Mouse (Mus musculus) liver, embryonic 15.5 days (tissue): ENCODE results near the gene Kansl1. TPM values are rescaled to one million over a fixed set of nuclear protein-coding genes. Genes with fewer than 3 reads are reported as not detected.

ENCODE experiments used
- ATAC-seq: fragments of 200-750 bp; cut with Nextera tagmentation; 2 replicates; pipeline ENCODE4 v1.8.0; 2017; ENCODE audit warnings: moderate number of reproducible peaks, mild to moderate bottlenecking, moderate library complexity; ENCODE audit not compliant: insufficient read depth
- H3K27ac ChIP-seq: fragments of 300-500 bp; sonication (generic); replicated peaks from 2 replicates; pipeline ENCODE4 v1.5.1; 2015; ENCODE audit warnings: mild to moderate bottlenecking, inconsistent platforms
- H3K27me3 ChIP-seq: fragments of 300-500 bp; sonication (generic); 2 replicates; pipeline ENCODE4 v1.6.1; 2015; ENCODE audit warnings: mild to moderate bottlenecking, inconsistent platforms
- H3K36me3 ChIP-seq: fragments of 300-500 bp; sonication (generic); replicated peaks from 2 replicates; pipeline ENCODE4 v1.6.1; 2015; ENCODE audit warnings: moderate library complexity, mild to moderate bottlenecking, inconsistent platforms
- H3K4me1 ChIP-seq: fragments of 300-500 bp; sonication (generic); replicated peaks from 2 replicates; pipeline ENCODE4 v1.6.1; 2015; ENCODE audit warnings: inconsistent platforms
- H3K4me2 ChIP-seq: fragments of 300-500 bp; sonication (generic); 2 replicates; pipeline ENCODE4 v1.6.1; 2015; ENCODE audit warnings: moderate library complexity, mild to moderate bottlenecking, inconsistent platforms
- H3K4me3 ChIP-seq: fragments of 300-500 bp; sonication (generic); replicated peaks from 2 replicates; pipeline ENCODE4 v1.5.1; 2015; ENCODE audit warnings: mild to moderate bottlenecking, inconsistent platforms
- H3K9ac ChIP-seq: fragments of 300-500 bp; sonication (generic); 2 replicates; pipeline ENCODE4 v1.6.1; 2015; ENCODE audit warnings: moderate library complexity, mild to moderate bottlenecking, inconsistent platforms
- H3K9me3 ChIP-seq: fragments of 300-500 bp; sonication (generic); replicated peaks from 2 replicates; pipeline ENCODE4 v1.6.1; 2016; ENCODE audit warnings: inconsistent platforms
- WGBS: fragments of 180-500 bp; shearing (Covaris S2); methylation state at CpG from one replicate; pipeline ENCODE4 v1.1.7; 2015; ENCODE audit warnings: mixed read lengths; ENCODE audit not compliant: insufficient replicate concordance; 5-methylcytosine and 5-hydroxymethylcytosine counted together
- polyA plus RNA-seq: library from polyadenylated mRNA; unstranded; fragments of >200 nt; fragmentation: Nextera tagmentation; extraction: Ambion mirVana; gene quantifications from 2 replicates; pipeline ENCODE4 v1.2.1, GENCODE M21; 2015

The Kansl1 gene
- polyA plus RNA-seq, 1 experiment from 2014 or later = 4.7 TPM

DNA sequence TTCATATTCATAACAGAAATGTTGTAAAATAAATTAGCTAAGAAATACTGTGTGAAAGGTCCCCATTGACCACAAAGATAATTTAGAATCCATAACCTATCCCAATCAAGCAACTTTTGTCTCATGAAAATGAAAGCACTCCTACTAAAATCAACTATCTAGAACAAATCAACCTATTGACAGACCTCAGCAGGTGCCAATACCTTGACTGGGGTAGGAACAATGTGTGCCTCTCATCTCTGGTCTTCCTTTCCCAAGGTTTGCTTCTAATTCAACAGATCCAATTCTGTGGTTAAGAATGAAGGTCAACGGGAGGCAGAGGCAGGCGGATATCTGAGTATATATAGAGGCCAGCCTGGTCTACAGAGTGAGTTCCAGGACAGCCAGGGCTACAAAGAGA lies 73.0 kb downstream of the Kansl1 start:
- Histone ChIP-seq H3K9me3 (no peaks in the 10 kb centered on the region), H3K4me2 (no peak overlapping the region), H3K36me3 (0 out of 2 replicates have a peak, but pooled peaks cover 13% of the 10 kb centered on the region), H3K27ac (no peak overlapping the region), H3K27me3 (no peaks in the 10 kb centered on the region), H3K4me1 (peaks cover 11% of the 10 kb centered on the region), H3K4me3 (no peak overlapping the region), H3K9ac (no peak overlapping the region)
- WGBS = 80% methylated on average over 2 of the region's 2 CpGs
- ATAC-seq = no peak

DNA sequence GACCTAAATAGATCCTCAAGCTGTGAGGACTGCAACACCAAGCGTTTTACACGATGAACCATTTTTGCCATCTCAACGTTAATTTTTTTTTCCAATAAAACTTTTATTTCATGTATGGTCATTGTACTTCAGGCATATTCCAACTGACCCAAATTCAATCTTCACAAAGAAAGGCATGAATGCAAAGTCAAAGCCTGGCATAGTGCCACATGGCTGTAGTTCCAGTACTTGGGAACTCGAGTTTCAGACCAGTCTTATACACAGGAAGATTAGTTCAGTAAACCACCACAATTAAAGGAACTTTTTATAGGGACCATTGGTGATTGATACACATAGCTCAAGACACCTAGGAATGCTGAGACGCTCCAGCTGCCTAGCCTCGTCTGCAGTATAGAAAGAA lies 75.5 kb downstream of the Kansl1 start:
- H3K27me3 ChIP-seq = no peaks in the 10 kb centered on the region
- H3K4me1 ChIP-seq = peaks cover 8% of the 10 kb centered on the region
- ATAC-seq = no peak
- H3K9ac ChIP-seq = no peak overlapping the region
- 0 out of 2 replicates have a peak, but pooled peaks cover 7% of the 10 kb centered on the region for H3K36me3 ChIP-seq
- no peak overlapping the region for H3K27ac ChIP-seq
- H3K9me3 ChIP-seq = no peaks in the 10 kb centered on the region
- 75% methylated on average over 6 of the region's 6 CpGs for WGBS
- no peak overlapping the region for H3K4me2 ChIP-seq
- no peak overlapping the region for H3K4me3 ChIP-seq

DNA sequence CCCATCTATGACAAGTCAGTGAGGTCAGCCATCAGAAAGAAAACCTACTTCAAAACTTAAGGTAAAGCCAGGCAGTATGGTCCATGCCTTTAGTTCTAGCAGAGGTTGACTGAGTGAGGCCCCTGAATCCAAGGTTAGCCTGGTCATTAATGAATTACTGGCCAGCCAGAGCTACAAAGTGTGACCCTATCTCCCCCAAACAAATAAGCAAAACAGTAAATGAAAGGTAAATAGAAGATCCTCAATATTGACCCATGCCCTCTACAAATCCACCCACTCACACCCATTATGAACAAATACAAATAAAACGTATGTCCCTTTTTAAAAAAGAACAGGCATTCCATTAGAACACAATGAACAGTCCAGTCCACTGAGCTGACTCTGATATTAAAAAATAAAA lies 76.5 kb downstream of the Kansl1 start:
- H3K36me3 ChIP-seq = 0 out of 2 replicates have a peak, but pooled peaks cover 7% of the 10 kb centered on the region
- H3K27me3 ChIP-seq = no peaks in the 10 kb centered on the region
- no peaks in the 10 kb centered on the region for H3K9me3 ChIP-seq
- ATAC-seq = 0 out of 2 replicates have a peak, but pooled peaks have one; percentile 15
- no peak overlapping the region for H3K4me3 ChIP-seq
- no peak overlapping the region for H3K4me2 ChIP-seq
- H3K9ac ChIP-seq = no peak overlapping the region
- WGBS = 57% methylated on average over 1 of the region's 1 CpGs
- H3K27ac ChIP-seq = no peak overlapping the region
- H3K4me1 ChIP-seq = peaks cover 8% of the 10 kb centered on the region

DNA sequence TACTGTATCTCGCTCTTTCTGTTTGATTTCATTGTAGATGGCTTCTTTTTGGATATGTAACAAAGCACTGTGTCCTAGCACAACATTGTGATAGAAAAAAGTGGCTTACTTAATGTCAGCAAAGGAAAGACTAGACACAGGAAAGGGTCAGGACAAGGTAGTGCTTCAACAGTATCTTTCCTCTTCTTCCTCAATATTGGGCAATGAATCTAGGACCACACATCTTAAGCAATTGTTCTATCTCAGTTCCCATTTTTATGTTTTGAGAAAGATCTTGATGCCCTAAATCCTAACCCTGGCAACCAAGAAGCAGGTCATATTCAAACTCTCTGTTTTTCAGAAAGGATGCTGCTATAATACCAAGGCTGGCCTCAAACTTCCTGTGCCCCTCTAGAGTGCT lies 81.4 kb downstream of the Kansl1 start:
- H3K4me2 ChIP-seq = no peak overlapping the region
- H3K27me3 ChIP-seq = no peaks in the 10 kb centered on the region
- WGBS = 78% methylated on average over 1 of the region's 1 CpGs
- 0 out of 2 replicates have a peak, but pooled peaks cover 4% of the 10 kb centered on the region for H3K36me3 ChIP-seq
- H3K9ac ChIP-seq = no peak overlapping the region
- H3K9me3 ChIP-seq = no peaks in the 10 kb centered on the region
- no peak for ATAC-seq
- peaks cover 7% of the 10 kb centered on the region for H3K4me1 ChIP-seq
- no peak overlapping the region for H3K4me3 ChIP-seq
- no peak overlapping the region for H3K27ac ChIP-seq

DNA sequence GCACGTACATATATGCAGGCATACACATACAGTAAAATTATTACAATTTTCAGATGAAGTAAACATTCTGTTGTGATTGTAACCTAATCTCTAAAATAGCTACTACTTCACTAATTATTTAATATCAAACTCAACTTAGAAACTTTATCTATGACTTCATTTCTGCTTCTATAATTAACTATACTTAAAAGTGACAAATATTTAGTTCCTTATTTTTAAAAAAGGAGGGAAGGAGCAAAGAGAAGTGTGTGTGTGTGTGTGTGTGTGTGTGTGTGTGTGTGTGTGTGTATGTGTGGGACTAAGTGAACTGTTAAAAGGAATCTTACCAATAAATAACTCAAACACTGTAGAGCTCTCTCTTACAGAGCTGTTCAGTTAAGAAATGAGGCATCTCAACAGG lies 82.1 kb downstream of the Kansl1 start:
- Histone ChIP-seq H3K27ac (no peak overlapping the region), H3K4me2 (no peak overlapping the region), H3K4me3 (no peak overlapping the region), H3K4me1 (peaks cover 7% of the 10 kb centered on the region), H3K36me3 (0 out of 2 replicates have a peak, but pooled peaks cover 4% of the 10 kb centered on the region), H3K9me3 (no peaks in the 10 kb centered on the region), H3K27me3 (no peaks in the 10 kb centered on the region), H3K9ac (no peak overlapping the region)
- 78% methylated on average over 1 of the region's 1 CpGs for WGBS
- no peak for ATAC-seq

DNA sequence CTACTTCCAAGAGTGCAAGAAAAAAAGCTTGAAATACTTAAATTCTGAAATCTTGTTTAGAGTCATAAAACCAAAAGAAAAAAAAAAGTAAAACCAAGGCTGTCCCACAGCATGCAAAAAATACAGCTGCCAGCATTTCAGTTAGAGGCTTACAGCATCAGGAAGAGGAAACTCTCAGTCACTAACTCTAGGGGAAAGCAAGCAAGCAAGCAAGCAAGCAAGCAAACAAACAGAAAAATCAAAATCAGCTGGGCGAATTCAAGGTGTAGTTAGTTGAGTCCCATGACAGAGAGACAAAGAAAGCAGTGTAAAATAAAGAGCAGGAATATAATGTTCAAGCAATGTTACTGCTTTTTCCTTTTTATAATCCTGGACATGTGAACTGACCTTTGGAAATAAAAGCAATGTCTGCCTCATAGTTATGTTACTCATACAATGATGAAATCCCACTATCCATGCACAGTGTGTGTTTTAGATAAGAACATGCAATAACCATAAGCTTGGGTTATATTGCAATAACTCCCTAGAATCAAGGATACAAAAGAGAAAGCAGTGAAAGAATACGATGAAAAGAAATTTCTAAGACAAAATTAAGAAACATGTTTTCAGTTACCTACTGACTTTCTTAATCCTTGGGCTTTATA lies 85.4 kb downstream of the Kansl1 start:
- WGBS = 70% methylated on average over 2 of the region's 2 CpGs
- Histone ChIP-seq H3K4me1 (peaks cover 4% of the 10 kb centered on the region), H3K36me3 (peaks cover 6% of the 10 kb centered on the region), H3K4me2 (no peak overlapping the region), H3K9me3 (no peaks in the 10 kb centered on the region), H3K27ac (no peak overlapping the region), H3K27me3 (no peaks in the 10 kb centered on the region), H3K9ac (no peak overlapping the region), H3K4me3 (no peak overlapping the region)
- ATAC-seq = no peak

DNA sequence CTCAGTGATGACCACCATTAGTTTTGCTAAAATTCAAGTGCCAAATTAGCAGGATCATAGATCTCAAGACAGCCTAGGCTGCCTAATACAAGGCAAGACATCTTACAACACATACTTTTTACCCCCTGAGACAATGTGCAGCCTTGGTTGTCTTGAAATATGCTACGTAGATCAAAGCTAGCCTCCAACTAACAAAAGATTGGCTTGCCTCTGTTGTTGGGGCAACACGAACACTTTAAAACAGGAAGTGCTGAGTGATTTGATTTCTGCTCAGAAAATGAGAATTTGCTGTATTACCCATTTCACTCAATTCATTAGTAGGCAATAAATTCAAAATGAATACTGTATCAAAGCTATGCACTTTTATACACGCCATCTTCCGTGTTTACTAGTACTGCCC lies 86.8 kb downstream of the Kansl1 start:
- Histone ChIP-seq H3K4me1 (peaks cover 3% of the 10 kb centered on the region; the same call in 1 of the 2 replicates), H3K27ac (no peak overlapping the region), H3K27me3 (no peaks in the 10 kb centered on the region), H3K4me2 (no peak overlapping the region), H3K9me3 (no peaks in the 10 kb centered on the region), H3K9ac (no peak overlapping the region), H3K4me3 (no peak overlapping the region), H3K36me3 (peaks cover 13% of the 10 kb centered on the region)
- ATAC-seq = no peak
- WGBS = 72% methylated on average over 4 of the region's 4 CpGs

DNA sequence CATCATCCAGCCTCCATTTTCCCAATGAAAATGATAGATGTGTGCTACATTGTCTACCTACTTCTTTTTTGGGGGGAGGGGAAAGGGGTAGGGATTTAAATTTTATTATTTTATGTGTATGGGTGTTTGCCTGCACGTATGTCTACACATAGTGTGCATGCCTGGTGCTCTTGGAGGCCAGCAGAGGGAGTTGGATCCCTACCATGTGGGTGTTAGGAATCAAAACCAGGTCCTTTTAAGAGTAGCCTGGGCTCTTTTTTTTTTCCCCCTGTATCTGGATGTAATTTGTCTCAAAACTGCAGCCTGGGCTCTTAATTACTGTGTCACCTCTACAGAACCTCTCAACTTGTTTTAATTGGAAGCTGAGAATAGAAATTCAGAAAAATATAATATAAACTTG lies 89.0 kb downstream of the Kansl1 start:
- Histone ChIP-seq H3K4me1 (peaks cover 3% of the 10 kb centered on the region; the same call in 1 of the 2 replicates), H3K27me3 (no peaks in the 10 kb centered on the region), H3K9me3 (no peaks in the 10 kb centered on the region), H3K27ac (no peak overlapping the region), H3K9ac (no peak overlapping the region), H3K36me3 (peaks cover 20% of the 10 kb centered on the region), H3K4me2 (no peak overlapping the region), H3K4me3 (no peak overlapping the region)
- 66% methylated on average over 1 of the region's 1 CpGs for WGBS
- ATAC-seq = no peak

DNA sequence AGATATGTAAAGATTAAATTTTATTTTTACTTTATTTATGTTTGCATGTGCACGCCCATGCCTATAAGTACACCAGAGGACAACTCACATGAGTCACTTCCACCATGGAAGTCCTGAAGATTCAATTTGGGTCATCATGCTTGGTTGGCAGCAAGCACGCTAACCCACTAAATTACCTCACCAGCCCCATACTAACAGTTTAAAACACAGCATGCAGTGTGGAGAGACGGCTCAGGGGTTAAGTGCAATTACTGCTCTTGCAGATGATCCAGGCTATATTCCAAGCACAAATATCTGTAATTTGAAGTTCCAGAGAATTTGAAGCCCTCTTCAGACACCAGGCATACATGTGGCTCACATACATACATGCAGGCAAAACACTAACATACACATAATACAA lies 92.4 kb downstream of the Kansl1 start:
- Histone ChIP-seq H3K4me2 (no peak overlapping the region), H3K27ac (no peak overlapping the region), H3K27me3 (no peaks in the 10 kb centered on the region), H3K9ac (no peak overlapping the region), H3K9me3 (no peaks in the 10 kb centered on the region), H3K36me3 (peaks cover 32% of the 10 kb centered on the region), H3K4me3 (no peak overlapping the region), H3K4me1 (no peaks in the 10 kb centered on the region)
- no peak for ATAC-seq
- WGBS = 83% methylated on average over 3 of the region's 3 CpGs

DNA sequence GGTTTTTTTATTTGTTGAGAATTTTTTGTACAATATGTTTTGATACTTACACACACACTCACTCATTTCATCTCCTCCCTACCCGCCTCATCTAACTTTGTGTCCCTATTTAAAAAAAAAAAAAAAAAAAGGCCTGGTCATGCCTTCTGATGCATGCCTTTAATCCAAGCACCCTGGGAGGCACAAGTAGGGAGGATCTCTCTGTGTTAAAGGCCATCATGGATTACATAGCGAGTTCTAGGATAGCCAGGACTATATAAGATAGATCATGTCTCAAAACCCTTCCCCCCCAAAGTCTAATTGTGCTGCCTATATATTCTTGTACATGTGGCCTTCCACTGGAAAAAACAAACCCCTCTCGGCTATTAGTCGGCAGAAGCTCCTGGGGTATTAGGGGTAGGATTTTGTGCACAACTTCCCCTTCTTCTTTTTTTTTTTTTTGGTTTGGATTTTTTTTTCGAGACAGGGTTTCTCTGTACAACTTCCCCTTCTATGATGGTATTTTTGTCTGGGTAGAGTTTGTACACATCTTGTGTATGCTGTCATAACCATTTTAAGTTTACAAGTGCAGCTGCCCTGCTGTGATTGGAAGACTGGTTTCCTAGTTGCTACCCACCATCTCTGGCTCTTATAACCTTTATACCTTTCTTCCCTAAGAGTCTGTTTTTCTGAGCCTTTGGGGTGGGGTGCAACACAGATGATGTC lies 101.0 kb downstream of the Kansl1 start:
- 0 out of 2 replicates have a peak, but pooled peaks cover 4% of the 10 kb centered on the region for H3K4me1 ChIP-seq
- H3K9me3 ChIP-seq = no peaks in the 10 kb centered on the region
- H3K9ac ChIP-seq = no peak overlapping the region
- no peak overlapping the region for H3K27ac ChIP-seq
- H3K4me3 ChIP-seq = no peak overlapping the region
- WGBS = 64% methylated on average over 5 of the region's 5 CpGs
- H3K27me3 ChIP-seq = no peaks in the 10 kb centered on the region
- peaks cover 31% of the 10 kb centered on the region for H3K36me3 ChIP-seq
- no peak overlapping the region for H3K4me2 ChIP-seq
- no peak for ATAC-seq

DNA sequence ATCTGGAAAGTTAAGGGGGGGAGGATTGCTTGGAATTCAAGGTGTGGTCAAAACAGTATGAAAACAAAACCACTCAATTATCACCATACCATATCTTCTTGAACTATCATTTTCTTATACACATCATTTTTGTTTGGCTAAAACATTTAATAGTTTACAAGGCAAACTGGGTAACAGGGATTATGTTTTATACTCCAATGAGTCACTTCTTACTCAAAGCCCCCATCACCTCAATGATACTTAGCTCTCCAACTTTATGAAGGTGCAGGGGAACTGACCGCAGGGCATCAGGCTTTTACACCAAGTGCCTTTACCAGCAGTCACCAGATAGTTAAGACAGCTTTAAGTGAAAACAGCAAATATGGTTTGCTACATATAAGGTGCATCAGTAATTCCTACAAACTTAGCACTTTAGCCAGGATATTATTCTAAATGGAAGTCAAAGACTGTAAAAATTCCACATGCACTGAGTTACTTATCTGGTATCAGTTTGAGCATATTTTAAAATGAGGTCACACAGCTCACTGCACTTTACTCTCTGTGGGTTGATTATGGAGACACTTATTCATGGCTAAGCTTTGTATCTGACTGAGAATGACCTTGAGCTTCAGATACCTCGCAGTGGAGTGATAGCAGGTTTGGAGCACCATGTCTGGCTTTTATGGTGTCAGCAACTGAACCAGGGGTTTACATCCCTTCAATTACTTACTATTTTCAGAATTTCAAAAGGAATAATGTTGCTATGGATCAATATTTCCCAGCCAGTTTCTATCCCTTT lies 104.6 kb downstream of the Kansl1 start:
- no peaks in the 10 kb centered on the region for H3K27me3 ChIP-seq
- ATAC-seq = no peak
- WGBS = 68% methylated on average over 2 of the region's 2 CpGs
- H3K4me3 ChIP-seq = no peak overlapping the region
- H3K9me3 ChIP-seq = no peaks in the 10 kb centered on the region
- H3K36me3 ChIP-seq = peaks cover 30% of the 10 kb centered on the region
- H3K4me1 ChIP-seq = peaks cover 7% of the 10 kb centered on the region
- H3K9ac ChIP-seq = no peak overlapping the region
- H3K4me2 ChIP-seq = no peak overlapping the region
- H3K27ac ChIP-seq = no peak overlapping the region
